Mouse (Mus musculus): ENCODE data around the gene Phgr1. TPM values are rescaled to one million over a fixed set of nuclear protein-coding genes. Genes with fewer than 3 reads are reported as not detected.

Gene Phgr1
- polyA plus RNA-seq (2015; fragmentation: Nextera tagmentation; extraction: Ambion mirVana), result 1.1 TPM in 1 of 2 replicates, not detected in the other

GRCm38 (mm10) chr2:118772158-118772874, at the start of gene Phgr1:
TSS of gene Phgr1 (plus strand) at chr2:118772769.
- no peaks in the 10 kb centered on the region for H3K36me3 ChIP-seq
- WGBS, result 69% methylated on average over 6 of the region's 6 CpGs
- H3K27ac ChIP-seq, result no peak within 1 kb of the TSS
- no peaks in the 10 kb centered on the region for H3K4me1 ChIP-seq
- no peak within 1 kb of the TSS for H3K9ac ChIP-seq
- H3K27me3 ChIP-seq, result 0 out of 2 replicates have a peak, but pooled peaks cover 9% of the 10 kb centered on the region
- H3K4me2 ChIP-seq, result no peak within 1 kb of the TSS
- ATAC-seq (replicated peaks; ENCODE audit: low FRiP score), result no peak
- H3K4me3 ChIP-seq (replicated peaks), result no peak within 1 kb of the TSS
- no peaks in the 10 kb centered on the region for H3K9me3 ChIP-seq (replicated peaks)

- no peak overlapping the region for H3K4me3 ChIP-seq (replicated peaks)
- no peak overlapping the region for H3K9ac ChIP-seq
- peaks cover 14% of the 10 kb centered on the region for H3K4me1 ChIP-seq
- no peaks in the 10 kb centered on the region for H3K9me3 ChIP-seq (replicated peaks)
- no peak for ATAC-seq (replicated peaks; ENCODE audit: low FRiP score)
- H3K27ac ChIP-seq, result no peak overlapping the region
- no peak overlapping the region for H3K4me2 ChIP-seq
- WGBS, result 79% methylated on average over 15 of the region's 15 CpGs
- H3K36me3 ChIP-seq, result no peaks in the 10 kb centered on the region
- peaks cover 40% of the 10 kb centered on the region for H3K27me3 ChIP-seq
These were observed 48.7 kb upstream of the Phgr1 start for GRCm38 (mm10) chr2:118723693-118724486.

- Histone ChIP-seq H3K27me3 (peaks cover 45% of the 10 kb centered on the region), H3K4me2 (no peak overlapping the region), H3K9ac (no peak overlapping the region), H3K4me3 (replicated peaks) (no peak overlapping the region), H3K4me1 (peaks cover 31% of the 10 kb centered on the region), H3K27ac (no peak overlapping the region), H3K36me3 (no peaks in the 10 kb centered on the region), H3K9me3 (replicated peaks) (no peaks in the 10 kb centered on the region)
- 76% methylated on average over 4 of the region's 4 CpGs for WGBS
- no peak for ATAC-seq (replicated peaks; ENCODE audit: low FRiP score)
These were observed 47.1 kb upstream of the Phgr1 start for GRCm38 (mm10) chr2:118725511-118725910.

DNA sequence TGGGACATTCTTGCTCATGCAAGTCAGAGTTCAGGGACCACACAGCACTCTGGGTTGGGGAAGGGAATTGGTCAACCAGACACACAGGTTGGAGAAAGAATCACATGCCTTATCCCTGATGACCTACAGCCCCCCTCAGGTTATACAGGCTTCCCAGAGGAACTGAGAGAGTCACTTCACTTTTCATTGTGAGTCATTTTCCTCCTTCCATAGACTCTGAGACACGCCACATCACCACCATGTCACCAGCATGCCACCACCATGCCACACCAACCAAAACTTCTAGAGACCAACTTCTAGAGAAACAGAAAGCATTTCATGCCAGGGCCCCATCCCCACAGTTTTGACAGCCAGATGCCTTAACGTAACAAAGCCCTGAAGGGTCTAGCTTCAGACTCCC, 45.7 kb upstream of the Phgr1 start:
- no peak overlapping the region for H3K9ac ChIP-seq
- H3K27ac ChIP-seq, result no peak overlapping the region
- peaks cover 33% of the 10 kb centered on the region for H3K4me1 ChIP-seq
- H3K9me3 ChIP-seq (replicated peaks), result no peaks in the 10 kb centered on the region
- WGBS, result 87% methylated on average over 2 of the region's 2 CpGs
- ATAC-seq (replicated peaks; ENCODE audit: low FRiP score), result no peak
- H3K36me3 ChIP-seq, result no peaks in the 10 kb centered on the region
- H3K4me2 ChIP-seq, result no peak overlapping the region; the same call in 1 of the 2 replicates
- H3K27me3 ChIP-seq, result peaks cover 52% of the 10 kb centered on the region
- H3K4me3 ChIP-seq (replicated peaks), result no peak overlapping the region

GRCm38 (mm10) chr2:118727911-118728310, 44.7 kb upstream of the Phgr1 start:
- Histone ChIP-seq H3K4me3 (replicated peaks) (0 out of 2 replicates have a peak overlapping the region, but pooled peaks have one; percentile 5), H3K9me3 (replicated peaks) (no peaks in the 10 kb centered on the region), H3K27ac (peak overlapping the region; percentile 78), H3K27me3 (peaks cover 59% of the 10 kb centered on the region), H3K36me3 (no peaks in the 10 kb centered on the region), H3K4me2 (peak overlapping the region; percentile 41), H3K9ac (no peak overlapping the region), H3K4me1 (peaks cover 33% of the 10 kb centered on the region)
- 18% methylated on average over 9 of the region's 9 CpGs for WGBS
- ATAC-seq (replicated peaks; ENCODE audit: low FRiP score), result peak; percentile 59

GRCm38 (mm10) chr2:118728337-118728736, 44.2 kb upstream of the Phgr1 start, which contains the start of gene Plcb2:
TSS of gene Plcb2 (minus strand) at chr2:118728438.
- Histone ChIP-seq H3K4me3 (replicated peaks) (0 out of 2 replicates have a peak within 1 kb of the TSS, but pooled peaks have one; percentile 5), H3K9ac (no peak within 1 kb of the TSS)
- peak; percentile 81 for ATAC-seq (replicated peaks; ENCODE audit: low FRiP score)

GRCm38 (mm10) chr2:118729194-118729593, 43.4 kb upstream of the Phgr1 start:
- peaks cover 59% of the 10 kb centered on the region for H3K27me3 ChIP-seq
- no peak overlapping the region for H3K9ac ChIP-seq
- no peak for ATAC-seq (replicated peaks; ENCODE audit: low FRiP score)
- H3K4me1 ChIP-seq, result peaks cover 33% of the 10 kb centered on the region
- H3K27ac ChIP-seq, result peak overlapping the region; percentile 78
- H3K4me2 ChIP-seq, result no peak overlapping the region
- WGBS, result 47% methylated on average over 4 of the region's 4 CpGs
- H3K9me3 ChIP-seq (replicated peaks), result no peaks in the 10 kb centered on the region
- no peak overlapping the region for H3K4me3 ChIP-seq (replicated peaks)
- H3K36me3 ChIP-seq, result no peaks in the 10 kb centered on the region

More at GRCm38 (mm10) chr2:118728337-118728736, 44.2 kb upstream of the Phgr1 start, which contains the start of gene Plcb2:
- peak within 1 kb of the TSS; percentile 41 for H3K4me2 ChIP-seq
- H3K4me1 ChIP-seq, result peaks cover 33% of the 10 kb centered on the region
- H3K27ac ChIP-seq, result peak within 1 kb of the TSS; percentile 78
- H3K9me3 ChIP-seq (replicated peaks), result no peaks in the 10 kb centered on the region
- no peaks in the 10 kb centered on the region for H3K36me3 ChIP-seq
- 4% methylated on average over 7 of the region's 7 CpGs for WGBS
- H3K27me3 ChIP-seq, result peaks cover 59% of the 10 kb centered on the region

GRCm38 (mm10) chr2:118729816-118730621, 42.5 kb upstream of the Phgr1 start:
- Histone ChIP-seq H3K9me3 (replicated peaks) (no peaks in the 10 kb centered on the region), H3K4me1 (peaks cover 33% of the 10 kb centered on the region), H3K27ac (no peak overlapping the region), H3K4me3 (replicated peaks) (no peak overlapping the region), H3K36me3 (no peaks in the 10 kb centered on the region), H3K9ac (no peak overlapping the region), H3K27me3 (peaks cover 56% of the 10 kb centered on the region), H3K4me2 (no peak overlapping the region)
- no peak for ATAC-seq (replicated peaks; ENCODE audit: low FRiP score)
- 26% methylated on average over 8 of the region's 8 CpGs for WGBS

DNA sequence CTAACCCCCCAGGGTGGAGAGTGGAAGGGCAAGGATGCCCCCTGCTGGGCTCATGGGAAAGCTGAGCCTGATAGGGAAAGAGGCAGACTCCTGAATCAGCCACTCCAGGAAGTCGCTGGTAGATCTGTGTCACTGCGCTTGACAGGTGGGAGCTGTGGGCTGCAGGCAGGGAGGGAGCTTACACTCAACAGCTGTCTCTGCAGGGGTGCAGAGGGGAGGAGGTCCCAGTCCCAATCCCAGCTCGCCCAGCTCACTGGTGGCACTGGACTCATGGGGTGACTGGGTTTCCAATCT, 42.0 kb upstream of the Phgr1 start:
- Histone ChIP-seq H3K4me3 (replicated peaks) (no peak overlapping the region), H3K36me3 (no peaks in the 10 kb centered on the region), H3K4me1 (peaks cover 33% of the 10 kb centered on the region), H3K27me3 (peaks cover 61% of the 10 kb centered on the region), H3K9me3 (replicated peaks) (no peaks in the 10 kb centered on the region), H3K9ac (0 out of 2 replicates have a peak overlapping the region, but pooled peaks have one; percentile 29), H3K4me2 (no peak overlapping the region), H3K27ac (no peak overlapping the region)
- 3% methylated on average over 3 of the region's 3 CpGs for WGBS
- ATAC-seq (replicated peaks; ENCODE audit: low FRiP score), result no peak

- Histone ChIP-seq H3K27me3 (peaks cover 63% of the 10 kb centered on the region), H3K9me3 (replicated peaks) (no peaks in the 10 kb centered on the region), H3K4me2 (no peak overlapping the region), H3K36me3 (no peaks in the 10 kb centered on the region), H3K4me1 (peaks cover 33% of the 10 kb centered on the region), H3K4me3 (replicated peaks) (no peak overlapping the region), H3K27ac (no peak overlapping the region), H3K9ac (no peak overlapping the region)
- no peak for ATAC-seq (replicated peaks; ENCODE audit: low FRiP score)
- 86% methylated on average over 5 of the region's 5 CpGs for WGBS
These were observed 40.6 kb upstream of the Phgr1 start for GRCm38 (mm10) chr2:118731981-118732380.

DNA sequence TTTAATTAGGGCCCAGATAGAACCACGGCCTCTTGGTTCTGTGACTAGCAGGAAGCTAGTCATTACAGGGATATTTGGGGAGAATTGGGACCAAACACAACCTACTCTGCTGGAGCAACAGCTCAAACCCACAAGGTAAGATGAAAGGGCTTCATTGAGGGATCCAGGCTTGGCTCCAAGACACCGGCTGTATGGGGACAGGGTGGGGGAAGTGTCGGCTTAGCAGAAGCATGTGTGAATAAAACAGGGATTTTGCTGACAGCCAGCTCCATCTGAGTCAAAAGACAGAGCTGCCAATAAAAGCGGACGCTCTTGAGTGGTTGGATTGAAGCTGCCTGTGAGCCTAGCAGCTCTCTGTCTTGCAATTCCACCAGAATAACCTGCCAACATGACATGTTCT, 39.2 kb upstream of the Phgr1 start:
- no peak for ATAC-seq (replicated peaks; ENCODE audit: low FRiP score)
- Histone ChIP-seq H3K27me3 (peaks cover 63% of the 10 kb centered on the region), H3K9me3 (replicated peaks) (no peaks in the 10 kb centered on the region), H3K4me1 (peaks cover 24% of the 10 kb centered on the region), H3K4me2 (no peak overlapping the region), H3K9ac (no peak overlapping the region), H3K27ac (no peak overlapping the region), H3K36me3 (no peaks in the 10 kb centered on the region), H3K4me3 (replicated peaks) (no peak overlapping the region)
- WGBS, result 58% methylated on average over 5 of the region's 5 CpGs

Measured in kidney, embryonic 15.5 days (tissue).